Mouse (Mus musculus) right cerebral cortex, adult 18-20 months (tissue): ENCODE data around the gene Prcc.
A peak's percentile ranks its signal among the peaks of the same experiment; 100 is the strongest.
"Not testable (repeated sequence)": the region's sequence is repeated elsewhere in the genome, so short reads cannot be mapped to it uniquely, and the experiment has no call there.

Experiments
- DNase-seq: peaks from one replicate; pipeline ENCODE4 v3.0.0; 2022; ENCODE audit warnings: mixed read lengths

The Prcc gene

DNA sequence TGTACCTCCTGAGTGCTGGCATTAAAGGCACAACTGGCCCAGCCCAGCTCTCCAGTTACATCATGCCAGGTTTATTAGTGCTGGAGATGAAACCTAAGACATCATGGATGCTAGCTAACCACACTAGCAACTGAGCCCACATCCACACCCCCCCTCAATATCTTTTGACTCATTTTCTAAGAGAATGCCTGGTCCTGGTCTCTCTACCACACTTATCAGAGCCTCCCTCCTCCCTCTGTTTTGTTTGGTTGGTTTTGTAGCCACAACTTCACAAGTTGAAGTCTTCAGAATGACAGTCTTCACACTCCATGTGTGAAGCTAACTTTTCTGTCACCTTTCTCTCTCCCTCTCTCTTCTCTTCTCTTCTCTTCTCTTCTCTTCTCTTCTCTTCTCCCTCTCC is 44.5 kb downstream of the Prcc start:
- DNase-seq, result no peak

DNA sequence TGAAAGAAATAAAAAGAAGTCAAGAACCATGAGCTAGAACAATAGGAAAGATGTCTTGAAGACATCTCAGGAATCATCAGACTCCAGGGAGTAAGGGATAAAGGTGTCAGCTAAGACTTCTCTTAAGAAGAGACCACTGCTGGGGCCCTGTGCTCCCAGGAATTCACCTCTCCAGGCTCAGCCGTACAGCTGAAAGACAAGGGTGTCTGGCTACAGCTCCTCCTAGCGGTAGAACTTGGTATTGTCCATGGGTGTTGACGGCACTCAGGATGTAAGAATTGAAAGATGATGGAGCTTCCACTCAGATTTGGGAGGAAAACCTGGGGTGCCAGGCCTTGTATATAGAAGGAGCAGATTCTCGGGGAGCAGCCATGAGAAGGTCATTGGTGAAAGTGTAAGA is 46.8 kb downstream of the Prcc start:
- DNase-seq, result peak; percentile 70

DNA sequence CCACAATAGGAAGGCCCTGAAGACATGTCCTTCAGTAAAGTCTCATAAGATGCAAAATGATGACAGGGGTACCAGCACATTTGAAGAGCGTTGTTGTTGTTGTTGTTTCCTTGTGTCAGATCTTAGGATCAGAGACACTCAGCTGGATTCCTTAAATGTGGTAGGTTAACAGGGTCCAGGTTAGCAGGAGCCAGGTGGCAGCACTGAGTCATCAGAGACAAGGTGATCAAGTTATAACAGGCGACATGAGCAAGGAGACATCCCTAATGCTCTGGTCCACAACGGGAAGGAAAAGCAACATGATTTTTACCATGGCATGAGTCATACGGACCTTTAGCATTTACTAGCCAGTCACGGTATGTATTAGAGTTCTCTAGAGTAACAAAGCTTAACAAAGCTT is 51.9 kb downstream of the Prcc start:
- DNase-seq, result no peak

DNA sequence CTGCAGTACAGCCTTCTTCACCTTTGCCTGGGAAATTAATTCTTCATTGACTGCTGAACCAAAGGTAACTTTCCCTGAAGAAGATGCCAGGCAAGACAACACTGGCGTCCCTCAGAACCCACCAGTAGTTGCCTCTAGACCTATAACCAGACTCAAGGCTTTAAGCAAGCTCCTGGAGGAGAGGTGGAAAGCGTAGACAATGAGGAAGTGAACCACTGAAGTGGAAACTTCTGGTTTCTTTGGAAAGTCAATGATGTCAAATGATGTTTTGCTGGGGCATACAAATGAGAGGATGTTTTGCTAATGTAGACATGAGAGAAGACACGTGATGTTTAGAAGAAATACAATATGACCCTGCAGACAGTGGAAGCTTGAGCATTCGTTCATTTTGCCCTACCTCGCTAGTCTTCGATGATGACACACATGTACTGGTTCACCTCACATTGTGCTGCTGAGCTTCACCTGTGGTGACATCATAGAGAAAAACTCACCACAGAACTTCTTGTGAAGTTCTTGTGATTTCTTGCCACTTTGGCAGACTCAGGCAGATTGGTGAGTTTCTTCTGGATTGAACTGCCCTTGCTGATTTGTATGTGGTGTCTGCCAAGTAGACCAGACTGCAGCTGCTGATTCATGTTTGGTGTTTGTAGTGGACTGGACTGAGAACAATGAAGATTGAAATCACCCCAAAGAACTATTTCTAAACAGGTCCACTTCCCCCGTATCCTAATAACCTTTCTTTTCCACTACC is 53.1 kb downstream of the Prcc start:
- DNase-seq, result no peak

DNA sequence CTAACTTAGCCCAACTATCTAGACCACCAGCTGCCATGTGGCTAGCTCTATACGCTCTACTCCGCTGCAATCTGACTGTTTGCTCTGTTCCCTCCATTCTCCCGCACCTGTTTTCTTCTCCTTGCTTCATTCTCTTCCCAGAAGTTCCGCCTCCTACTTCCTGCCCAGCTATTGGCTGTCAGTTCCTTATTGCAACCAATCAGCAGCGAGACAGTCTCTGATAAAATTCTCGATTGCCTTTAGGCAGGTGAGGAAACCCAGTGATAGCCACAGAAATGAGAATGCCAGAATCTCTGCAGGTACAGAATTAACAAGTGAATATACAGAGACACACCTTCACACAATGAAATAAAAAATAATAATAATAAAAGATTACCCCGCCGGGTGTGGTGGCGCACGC is 56.4 kb downstream of the Prcc start:
- DNase-seq, result no peak

DNA sequence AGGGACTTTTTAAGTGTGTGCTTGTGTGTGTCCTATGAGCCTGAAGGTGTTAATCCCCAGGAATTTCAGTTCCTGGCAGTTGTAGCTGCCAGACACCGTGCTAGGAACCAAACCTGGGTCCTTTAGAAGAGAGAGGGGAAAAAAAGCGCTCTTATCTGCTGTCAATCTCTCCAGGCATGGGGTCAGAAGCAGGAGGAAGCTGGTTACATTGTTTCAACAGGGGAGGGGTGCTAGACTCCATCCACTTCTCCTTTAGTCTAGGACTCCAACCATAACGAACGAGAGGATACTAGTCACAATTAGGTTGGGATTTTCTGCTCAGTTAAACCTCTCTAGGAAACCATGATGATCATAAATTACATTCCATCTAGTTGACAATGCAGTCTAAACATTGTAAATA is 57.0 kb downstream of the Prcc start:
- DNase-seq, result no peak

DNA sequence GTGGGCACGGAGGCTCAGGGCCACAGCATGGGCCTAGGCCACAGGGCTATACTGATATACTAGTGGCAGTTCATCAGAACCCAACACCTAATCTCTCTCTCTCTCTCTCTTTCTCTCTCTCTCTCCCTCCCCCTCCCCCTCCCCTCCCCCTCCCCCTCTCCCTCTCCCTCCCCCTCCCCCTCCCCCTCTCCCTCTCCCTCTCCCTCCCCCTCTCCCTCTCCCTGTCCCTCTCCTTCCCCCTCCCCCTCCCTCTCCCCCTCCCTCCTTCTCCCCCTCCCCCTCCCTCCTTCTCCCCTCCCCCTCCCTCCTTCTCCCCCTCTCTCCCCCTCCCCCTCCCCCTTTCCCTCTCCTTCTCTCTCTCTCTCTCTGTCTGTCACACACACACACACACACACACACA is 61.2 kb downstream of the Prcc start, which contains the start of gene Pear1:
Pear1 (minus strand) TSS at position 101 of the 400 bp plus-strand sequence.
- DNase-seq, result not testable (repeated sequence)

DNA sequence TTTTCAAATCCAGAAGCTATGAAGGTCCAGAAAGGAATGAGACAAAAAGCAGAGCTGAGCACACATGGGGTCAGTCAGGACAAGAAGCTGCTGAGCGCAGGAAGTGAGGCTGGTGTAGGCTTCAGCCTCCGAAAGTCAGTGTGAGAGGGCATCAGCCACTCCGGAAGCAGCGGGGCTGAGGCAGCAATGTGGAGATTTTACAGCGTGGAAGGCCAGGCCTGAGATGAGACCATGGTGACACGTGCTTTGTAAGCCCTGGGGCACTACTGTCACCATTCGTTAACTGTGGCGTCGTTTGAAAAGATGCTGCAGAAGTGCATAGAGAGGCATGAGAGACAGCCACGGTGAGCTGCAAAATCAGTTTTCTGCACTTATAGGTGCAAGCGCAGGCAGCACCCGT is 67.2 kb downstream of the Prcc start:
- no peak for DNase-seq

DNA sequence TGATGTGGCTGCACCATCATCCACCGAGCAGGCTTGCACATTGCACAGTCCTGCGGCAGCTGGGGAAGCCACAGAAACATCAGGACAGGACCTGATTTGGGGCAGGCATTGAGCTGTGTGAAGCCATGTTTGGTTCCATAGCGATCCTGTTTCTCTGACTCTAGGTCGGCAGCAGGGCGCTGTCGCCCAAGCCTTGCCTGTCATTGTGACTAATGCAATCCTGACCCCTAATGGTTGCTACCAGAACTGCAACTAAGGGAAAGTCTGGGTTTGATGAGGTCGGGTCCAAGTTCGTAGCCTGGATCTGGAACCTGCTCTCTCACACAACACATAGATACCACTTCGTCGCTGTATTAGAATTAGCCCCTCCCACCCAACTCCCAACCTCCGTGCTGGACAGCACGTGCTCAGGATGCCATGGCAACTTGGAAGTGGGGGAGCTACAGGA is 68.7 kb downstream of the Prcc start:
- peak; percentile 66 for DNase-seq

DNA sequence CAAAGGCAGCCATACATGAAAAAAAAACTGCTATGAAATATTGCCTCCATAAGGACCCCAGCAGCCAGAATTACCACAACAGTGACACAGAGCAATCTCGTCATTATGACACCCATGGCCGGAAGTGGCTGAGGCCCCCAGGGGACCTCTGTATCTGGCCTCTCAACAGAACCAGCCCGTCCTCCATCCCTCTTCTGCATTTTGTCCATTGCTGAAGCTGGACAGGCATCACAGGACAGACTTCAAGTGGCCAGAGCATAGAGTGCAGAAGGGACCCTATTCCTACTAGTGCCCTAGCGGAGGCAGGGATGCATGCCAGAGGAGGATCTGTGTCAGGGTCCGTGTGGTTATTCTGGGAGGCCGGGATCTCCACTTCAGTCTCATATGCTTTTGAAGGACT is 69.2 kb downstream of the Prcc start:
- no peak for DNase-seq

DNA sequence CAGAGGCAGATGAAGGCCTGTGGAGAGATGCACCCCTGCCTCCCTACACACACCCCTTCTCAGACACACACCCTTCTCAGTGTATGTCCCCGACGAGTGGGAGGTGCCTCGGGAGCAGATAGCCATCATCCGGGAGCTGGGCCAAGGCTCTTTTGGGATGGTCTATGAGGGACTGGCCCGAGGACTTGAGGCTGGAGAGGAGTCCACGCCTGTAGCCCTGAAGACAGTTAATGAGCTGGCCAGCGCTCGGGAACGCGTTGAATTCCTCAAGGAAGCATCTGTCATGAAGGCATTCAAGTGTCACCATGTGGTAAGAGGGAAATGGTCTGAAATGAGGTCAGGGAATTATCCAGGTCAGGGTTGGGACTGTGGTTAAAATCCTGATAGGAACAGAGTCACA is 72.5 kb downstream of the Prcc start:
- no peak for DNase-seq

DNA sequence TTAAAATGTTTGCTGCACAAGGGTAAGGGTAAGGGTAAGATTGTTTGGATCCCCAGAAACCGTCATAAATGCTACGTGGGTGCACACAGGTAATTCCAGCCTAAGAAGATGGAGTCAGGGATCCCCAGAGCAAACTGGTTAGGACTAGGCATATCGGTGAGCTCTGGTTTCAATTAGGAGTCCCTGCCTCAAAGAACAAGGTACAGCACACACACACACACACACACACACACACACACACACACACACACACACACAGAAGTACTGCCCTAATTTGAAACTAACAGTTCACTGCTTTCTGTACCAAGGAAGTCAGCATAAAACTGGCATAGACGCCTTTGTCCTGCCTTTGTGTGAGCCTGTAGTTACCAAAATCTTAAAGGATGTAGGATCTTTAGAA is 73.0 kb downstream of the Prcc start:
- no peak for DNase-seq

DNA sequence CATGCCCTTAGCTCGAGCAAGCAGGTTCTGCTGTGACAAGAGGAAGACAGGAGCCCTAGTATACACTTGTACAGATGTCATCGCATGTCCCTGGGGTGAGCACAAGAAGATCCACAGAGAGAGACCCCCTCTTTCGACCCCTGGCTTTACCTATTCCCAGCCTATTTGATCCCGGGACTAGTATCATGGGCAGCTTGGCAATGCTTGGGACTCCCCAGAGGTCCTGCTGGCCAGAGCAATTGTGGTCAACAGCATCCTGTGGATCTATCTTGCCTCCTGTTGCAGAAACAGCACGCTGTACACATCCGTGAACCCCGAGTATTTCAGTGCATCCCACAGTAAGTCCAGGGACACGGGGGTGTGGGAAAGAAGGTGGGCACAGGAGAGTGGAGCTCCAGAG is 74.1 kb downstream of the Prcc start:
- no peak for DNase-seq

DNA sequence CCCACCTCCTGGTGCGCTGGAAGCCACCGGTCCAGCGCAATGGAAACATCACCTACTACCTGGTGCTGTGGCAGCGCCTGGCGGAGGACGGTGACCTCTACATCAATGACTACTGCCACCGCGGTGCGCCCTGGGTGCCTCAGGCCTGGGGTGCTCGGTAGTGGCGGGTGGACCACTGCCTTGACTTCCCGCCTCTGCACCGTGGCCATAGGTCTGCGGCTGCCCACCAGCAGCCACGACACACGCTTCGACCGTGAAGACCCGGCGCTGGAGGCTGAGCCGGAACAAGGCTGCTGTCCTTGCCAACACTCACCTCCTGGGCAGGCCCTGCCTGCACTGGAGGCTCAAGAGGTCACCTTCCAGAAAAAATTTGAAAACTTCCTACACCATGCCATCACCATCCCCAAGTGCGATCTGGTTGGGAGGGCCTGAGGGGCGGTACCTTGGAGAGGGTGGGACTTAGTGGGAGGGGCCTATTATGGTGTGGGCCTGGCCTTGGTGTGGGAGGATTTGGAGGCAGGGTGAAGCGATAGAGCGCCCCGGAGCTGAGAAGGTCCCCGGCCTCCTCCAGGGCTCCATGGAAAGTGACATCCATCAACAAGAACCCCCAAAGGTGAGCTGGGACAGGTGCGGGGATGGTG is 76.0 kb downstream of the Prcc start:
- DNase-seq, result no peak
